7 mouse cellular contexts compared by ENCODE assay signal in the genomic region with DNA sequence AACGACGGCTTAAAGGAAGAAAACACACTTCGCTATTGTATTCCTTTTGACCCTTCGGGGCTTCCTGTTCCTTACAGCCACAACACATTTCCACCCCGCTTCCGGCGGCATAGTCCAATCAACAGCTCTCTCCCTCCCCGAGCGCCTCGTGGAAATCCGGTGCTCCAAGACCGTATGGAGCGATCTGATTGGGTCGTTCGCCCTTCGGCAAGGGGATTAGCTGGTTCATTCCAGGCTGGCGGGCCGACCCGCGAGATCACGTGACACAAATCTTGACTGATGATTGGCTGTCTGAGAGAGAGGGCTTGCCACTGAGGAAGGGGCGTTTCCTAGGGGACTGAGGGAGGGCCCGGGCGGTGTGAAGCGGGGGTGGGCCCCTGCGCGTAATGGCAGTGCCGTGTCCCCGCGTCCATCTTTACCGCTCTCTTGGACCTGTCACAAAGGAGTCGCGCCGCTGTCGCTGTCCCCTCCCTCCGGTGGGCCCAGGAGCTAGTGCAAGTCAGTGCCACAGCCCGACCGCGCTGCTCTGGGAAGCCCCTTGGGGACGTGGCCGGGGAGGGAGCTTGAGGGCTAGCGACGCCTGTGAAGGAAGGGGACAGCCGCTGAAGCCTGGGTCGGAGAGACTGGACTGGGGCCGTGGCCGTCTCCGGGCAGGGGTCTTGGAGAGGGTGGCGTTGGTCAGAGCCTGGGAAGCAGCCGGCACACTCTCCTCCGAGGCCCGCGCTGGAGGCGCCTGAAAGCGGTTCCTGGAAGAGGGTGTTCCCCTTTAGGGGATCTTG. TPM values are rescaled to one million over a fixed set of nuclear protein-coding genes. Genes with fewer than 3 reads are reported as not detected.
DNase-seq lines count a peak whose midpoint lies in the region; ATAC-seq lines count a peak whose summit lies in the region.

A gene (plus strand): TSS at position 331 of the 779 bp plus-strand sequence.
A gene (minus strand): TSS at position 391 of the 779 bp plus-strand sequence.

- peak; percentile 99 for ATAC-seq in embryonic facial prominence, embryonic 12.5 days (ENCODE audit: insufficient number of reproducible peaks, insufficient read depth, low FRiP score, low TSS enrichment)
- peak; percentile 100 for ATAC-seq in limb, embryonic 11.5 days (ENCODE audit: insufficient number of reproducible peaks, low FRiP score, low TSS enrichment, low read depth)
- peak; percentile 99 for ATAC-seq in midbrain, embryonic 14.5 days (ENCODE audit: low FRiP score, low TSS enrichment)

- H3K27ac ChIP-seq in embryonic facial prominence, embryonic 12.5 days, result peak within 1 kb of the TSS; percentile 87
- peak within 1 kb of the TSS; percentile 66 for H3K27ac ChIP-seq in limb, embryonic 11.5 days (replicated peaks; ENCODE audit: low read depth, low read length)
- H3K27ac ChIP-seq in midbrain, embryonic 14.5 days (replicated peaks; ENCODE audit: low read depth, low read length), result peak within 1 kb of the TSS; percentile 93

- H3K27me3 ChIP-seq in embryonic facial prominence, embryonic 12.5 days, result no peaks in the 10 kb centered on the region
- H3K27me3 ChIP-seq in limb, embryonic 11.5 days (ENCODE audit: control insufficient read depth, insufficient read depth, low read length), result no peaks in the 10 kb centered on the region
- no peaks in the 10 kb centered on the region for H3K27me3 ChIP-seq in midbrain, embryonic 14.5 days (ENCODE audit: control insufficient read depth, insufficient read depth, low read length)

- H3K36me3 ChIP-seq in embryonic facial prominence, embryonic 12.5 days, result no peaks in the 10 kb centered on the region
- H3K36me3 ChIP-seq in limb, embryonic 11.5 days (ENCODE audit: control insufficient read depth, insufficient read depth, low read length), result no peaks in the 10 kb centered on the region
- H3K36me3 ChIP-seq in midbrain, embryonic 14.5 days (ENCODE audit: control insufficient read depth, insufficient read depth, low read length), result no peaks in the 10 kb centered on the region

- peak within 1 kb of the TSS; percentile 95 for H3K4me2 ChIP-seq in embryonic facial prominence, embryonic 12.5 days (replicated peaks)
- H3K4me2 ChIP-seq in limb, embryonic 11.5 days (ENCODE audit: low read depth, severe bottlenecking), result peak within 1 kb of the TSS; percentile 93
- peak within 1 kb of the TSS; percentile 95 for H3K4me2 ChIP-seq in midbrain, embryonic 14.5 days (ENCODE audit: low read length)

- H3K4me3 ChIP-seq in embryonic facial prominence, embryonic 12.5 days, result peak within 1 kb of the TSS; percentile 98
- peak within 1 kb of the TSS; percentile 92 for H3K4me3 ChIP-seq in limb, embryonic 11.5 days (ENCODE audit: low read depth, low read length)
- peak within 1 kb of the TSS; percentile 99 for H3K4me3 ChIP-seq in midbrain, embryonic 14.5 days (replicated peaks; ENCODE audit: low read depth, low read length)

- H3K9ac ChIP-seq in embryonic facial prominence, embryonic 12.5 days, result peak within 1 kb of the TSS; percentile 89
- peak within 1 kb of the TSS; percentile 90 for H3K9ac ChIP-seq in limb, embryonic 11.5 days (ENCODE audit: low read length)
- H3K9ac ChIP-seq in midbrain, embryonic 14.5 days (replicated peaks; ENCODE audit: low read length), result peak within 1 kb of the TSS; percentile 95

- peak; percentile 97 for DNase-seq in adrenal gland, postnatal 25 days
- peak; percentile 100 for DNase-seq in heart, adult 11 months
- DNase-seq in kidney, adult 18-20 months, result peak; percentile 99
- DNase-seq in limb, embryonic 11.5 days (ENCODE audit: low spot score), result peak; percentile 99
- DNase-seq in midbrain, embryonic 14.5 days, result peak; percentile 100
- DNase-seq in spleen, adult 18-20 months, result peak; percentile 95 to 98

- under 1% methylated on average over 54 of the region's 55 CpGs for WGBS in embryonic facial prominence, embryonic 12.5 days
- WGBS in limb, embryonic 11.5 days, result under 1% methylated on average over 55 of the region's 55 CpGs
- under 1% methylated on average over 55 of the region's 55 CpGs for WGBS in midbrain, embryonic 14.5 days

- H3K9me3 ChIP-seq in embryonic facial prominence, embryonic 12.5 days, result no peaks in the 10 kb centered on the region
- H3K9me3 ChIP-seq in limb, embryonic 11.5 days (ENCODE audit: control insufficient read depth, low read length), result no peaks in the 10 kb centered on the region
- no peaks in the 10 kb centered on the region for H3K9me3 ChIP-seq in midbrain, embryonic 14.5 days (ENCODE audit: control insufficient read depth, low read length)

- H3K4me1 ChIP-seq in embryonic facial prominence, embryonic 12.5 days, result peaks cover 17% of the 10 kb centered on the region
- peaks cover 5% of the 10 kb centered on the region for H3K4me1 ChIP-seq in limb, embryonic 11.5 days (ENCODE audit: control insufficient read depth, insufficient read depth, low read length)
- peaks cover 22% of the 10 kb centered on the region for H3K4me1 ChIP-seq in midbrain, embryonic 14.5 days (ENCODE audit: control insufficient read depth, insufficient read depth, low read length)

RNA-seq across cellular contexts. Expression of the first gene that starts in this region (rescaled TPM):
- 22.6 and 23.0 TPM in 2 replicates for total RNA-seq in adrenal gland, postnatal 25 days (2021)
- 51.1 and 52.0 TPM in 2 replicates for polyA plus RNA-seq in embryonic facial prominence, embryonic 12.5 days (2016; fragmentation: Nextera tagmentation; extraction: Ambion mirVana)
- 43.1 and 47.1 TPM in 2 replicates for polyA plus RNA-seq in limb, embryonic 11.5 days (2014; fragmentation: Nextera tagmentation; extraction: Ambion mirVana)
- polyA plus RNA-seq in midbrain, embryonic 14.5 days (2014; fragmentation: Nextera tagmentation; extraction: Ambion mirVana), result 46.1 and 54.4 TPM in 2 replicates

RNA-seq across cellular contexts. Expression of the second gene that starts in this region (rescaled TPM):
- total RNA-seq in adrenal gland, postnatal 25 days (2021), result 39.8 and 49.6 TPM in 2 replicates
- 77.8 and 81.0 TPM in 2 replicates for polyA plus RNA-seq in embryonic facial prominence, embryonic 12.5 days (2016; fragmentation: Nextera tagmentation; extraction: Ambion mirVana)
- polyA plus RNA-seq in limb, embryonic 11.5 days (2014; fragmentation: Nextera tagmentation; extraction: Ambion mirVana), result 82.2 and 90.2 TPM in 2 replicates
- 71.9 and 91.9 TPM in 2 replicates for polyA plus RNA-seq in midbrain, embryonic 14.5 days (2014; fragmentation: Nextera tagmentation; extraction: Ambion mirVana)

Comparison
In these comparisons a context has a peak if more than half of its experiments do, and no peak if none do; other contexts are left out.
1. Peak in every context shown above with its lines: DNase-seq, ATAC-seq, H3K4me3 ChIP-seq and H3K27ac ChIP-seq.